Mouse (Mus musculus) intestine, postnatal 0 days (tissue): ENCODE results near the gene Ccdc181. TPM values are rescaled to one million over a fixed set of nuclear protein-coding genes. Genes with fewer than 3 reads are reported as not detected.

Experiments used
- ATAC-seq: fragments of 200-750 bp; cut with Nextera tagmentation; 2 replicates; pipeline ENCODE4 v1.8.0; 2017; ENCODE audit warnings: mild to moderate bottlenecking, moderate TSS enrichment, moderate library complexity
- H3K27ac ChIP-seq: fragments of 300-500 bp; sonication (generic); 2 replicates; pipeline ENCODE4 v1.5.1; 2014; ENCODE audit warnings: mild to moderate bottlenecking, low read depth, low read length, moderate library complexity
- H3K27me3 ChIP-seq: fragments of 300-500 bp; sonication (generic); replicated peaks from 2 replicates; pipeline ENCODE4 v1.6.1; 2014; ENCODE audit warnings: low read length, mixed read lengths; ENCODE audit not compliant: control insufficient read depth, insufficient read depth
- H3K36me3 ChIP-seq: fragments of 300-500 bp; sonication (generic); 2 replicates; pipeline ENCODE4 v1.6.1; 2014; ENCODE audit warnings: mild to moderate bottlenecking, moderate library complexity; ENCODE audit not compliant: control insufficient read depth, insufficient read depth
- H3K4me1 ChIP-seq: fragments of 300-500 bp; sonication (generic); replicated peaks from 2 replicates; pipeline ENCODE4 v1.6.1; 2014; ENCODE audit warnings: antibody characterized with exemption, low read length, mixed read lengths; ENCODE audit not compliant: control insufficient read depth, insufficient read depth
- H3K4me2 ChIP-seq: fragments of 300-500 bp; sonication (generic); replicated peaks from 2 replicates; pipeline ENCODE4 v1.6.1; 2014; ENCODE audit warnings: low read depth, mild to moderate bottlenecking, moderate library complexity
- H3K4me3 ChIP-seq: fragments of 300-500 bp; sonication (generic); 2 replicates; pipeline ENCODE4 v1.5.1; 2014; ENCODE audit warnings: low read depth, low read length
- H3K9ac ChIP-seq: fragments of 300-500 bp; sonication (generic); 2 replicates; pipeline ENCODE4 v1.6.1; 2014; ENCODE audit warnings: mild to moderate bottlenecking, low read depth, low read length
- H3K9me3 ChIP-seq: fragments of 300-500 bp; sonication (generic); 2 replicates; pipeline ENCODE4 v1.6.1; 2016; ENCODE audit warnings: mixed run types; ENCODE audit not compliant: control insufficient read depth
- CTCF ChIP-seq: sonication (generic); IDR thresholded peaks from 2 replicates; pipeline ENCODE4 v1.5.1; 2016; ENCODE audit warnings: low read depth, mild to moderate bottlenecking, control low read depth, antibody characterized with exemption, moderate library complexity
- WGBS: fragments of 180-500 bp; shearing (Covaris S2); extraction: QIAGEN DNeasy Blood & Tissue Kit; methylation state at CpG from one replicate; pipeline ENCODE4 v1.1.7; 2014; 5-methylcytosine and 5-hydroxymethylcytosine counted together
- polyA plus RNA-seq: library from polyadenylated mRNA; unstranded; fragments of >200 nt; fragmentation: Nextera tagmentation; extraction: Ambion mirVana; gene quantifications from 2 replicates; pipeline ENCODE4 v1.2.1, GENCODE M21; 2015

The Ccdc181 gene
- polyA plus RNA-seq, 1 experiment from 2014 or later: 5.2 TPM

DNA sequence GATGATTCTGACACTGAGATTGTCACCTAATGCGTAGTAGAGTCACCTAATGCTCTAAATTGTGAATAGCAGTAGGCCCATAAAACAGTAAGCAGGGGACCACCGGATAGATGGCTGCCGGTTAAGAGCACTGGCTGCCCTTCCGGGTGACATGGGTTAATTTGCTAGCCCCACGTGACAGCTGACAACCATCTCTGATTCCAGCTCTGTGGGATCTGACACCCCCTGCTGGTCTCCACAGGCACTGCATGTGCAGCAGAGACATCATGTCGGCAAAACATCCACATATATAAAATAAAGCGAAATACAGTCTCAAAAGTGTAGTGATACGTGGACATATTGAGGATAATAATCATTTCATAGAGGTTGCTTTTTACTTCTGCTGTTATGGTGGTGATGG is 39.9 kb downstream of the Ccdc181 start:
- Histone ChIP-seq H3K4me2 (no peak overlapping the region), H3K36me3 (peaks cover 7% of the 10 kb centered on the region; the same call in 1 of the 2 replicates), H3K9me3 (no peaks in the 10 kb centered on the region), H3K4me1 (no peaks in the 10 kb centered on the region), H3K27ac (no peak overlapping the region), H3K4me3 (no peak overlapping the region), H3K9ac (no peak overlapping the region), H3K27me3 (no peaks in the 10 kb centered on the region)
- no peak for ATAC-seq
- WGBS: 78% methylated on average over 8 of the region's 8 CpGs
- peak; percentile 78 for TF ChIP-seq CTCF

GRCm38 (mm10) chr1:164316697-164317096 is 41.3 kb downstream of the Ccdc181 start:
- H3K4me2 ChIP-seq: no peak overlapping the region
- peak; percentile 99 for TF ChIP-seq CTCF
- H3K36me3 ChIP-seq: 0 out of 2 replicates have a peak, but pooled peaks cover 5% of the 10 kb centered on the region
- no peaks in the 10 kb centered on the region for H3K9me3 ChIP-seq
- H3K27ac ChIP-seq: no peak overlapping the region
- H3K4me3 ChIP-seq: no peak overlapping the region
- no peak for ATAC-seq
- no peak overlapping the region for H3K9ac ChIP-seq
- no peaks in the 10 kb centered on the region; the same call in 1 of the 2 replicates for H3K4me1 ChIP-seq
- no peaks in the 10 kb centered on the region for H3K27me3 ChIP-seq
- WGBS: 21% methylated on average over 3 of the region's 3 CpGs

DNA sequence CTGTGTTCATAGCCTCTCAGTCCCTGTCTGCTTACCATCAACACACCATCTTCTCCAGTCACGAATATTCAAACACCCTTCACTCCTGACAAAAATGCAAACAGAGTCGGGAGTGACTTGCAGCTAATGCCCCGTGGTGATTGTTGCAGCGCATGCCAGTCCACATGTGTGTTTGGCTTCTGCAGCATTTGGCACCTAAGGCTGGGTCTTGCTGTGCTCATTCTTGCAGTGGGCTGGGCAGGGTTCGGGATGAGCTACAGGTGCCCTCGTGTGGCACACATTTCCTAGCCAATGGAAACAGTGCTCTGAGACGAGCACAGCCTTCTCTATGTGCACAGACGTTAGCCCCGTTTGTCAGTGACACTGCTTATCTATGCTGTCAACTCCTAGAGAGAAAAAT is 41.9 kb downstream of the Ccdc181 start:
- H3K4me1 ChIP-seq: no peaks in the 10 kb centered on the region; the same call in 1 of the 2 replicates
- H3K9me3 ChIP-seq: no peaks in the 10 kb centered on the region
- ATAC-seq: no peak
- TF ChIP-seq CTCF: no peak
- no peak overlapping the region for H3K9ac ChIP-seq
- 0 out of 2 replicates have a peak, but pooled peaks cover 5% of the 10 kb centered on the region for H3K36me3 ChIP-seq
- WGBS: 66% methylated on average over 9 of the region's 9 CpGs
- no peaks in the 10 kb centered on the region for H3K27me3 ChIP-seq
- no peak overlapping the region for H3K4me2 ChIP-seq
- H3K27ac ChIP-seq: no peak overlapping the region
- no peak overlapping the region for H3K4me3 ChIP-seq

GRCm38 (mm10) chr1:164318474-164318873 is 43.1 kb downstream of the Ccdc181 start:
- Histone ChIP-seq H3K36me3 (0 out of 2 replicates have a peak, but pooled peaks cover 5% of the 10 kb centered on the region), H3K9ac (no peak overlapping the region), H3K4me3 (no peak overlapping the region), H3K4me1 (no peaks in the 10 kb centered on the region; the same call in 1 of the 2 replicates), H3K4me2 (peak overlapping the region; percentile 6; the same call in 1 of the 2 replicates), H3K27ac (no peak overlapping the region), H3K9me3 (no peaks in the 10 kb centered on the region), H3K27me3 (no peaks in the 10 kb centered on the region)
- TF ChIP-seq CTCF: no peak
- WGBS: 47% methylated on average over 5 of the region's 5 CpGs
- ATAC-seq: peak; percentile 58

GRCm38 (mm10) chr1:164319542-164320140 is 44.3 kb downstream of the Ccdc181 start:
- H3K4me3 ChIP-seq: no peak overlapping the region
- no peaks in the 10 kb centered on the region for H3K9me3 ChIP-seq
- 56% methylated on average over 14 of the region's 14 CpGs for WGBS
- no peaks in the 10 kb centered on the region for H3K27me3 ChIP-seq
- H3K4me1 ChIP-seq: no peaks in the 10 kb centered on the region; the same call in 1 of the 2 replicates
- H3K27ac ChIP-seq: no peak overlapping the region
- no peak for ATAC-seq
- no peak for TF ChIP-seq CTCF
- H3K4me2 ChIP-seq: 0 out of 2 replicates have a peak overlapping the region, but pooled peaks have one; percentile 6
- no peaks in the 10 kb centered on the region for H3K36me3 ChIP-seq
- no peak overlapping the region for H3K9ac ChIP-seq

- no peak for TF ChIP-seq CTCF
- Histone ChIP-seq H3K4me2 (no peak overlapping the region), H3K27me3 (no peaks in the 10 kb centered on the region), H3K4me1 (no peaks in the 10 kb centered on the region; the same call in 1 of the 2 replicates), H3K27ac (peak overlapping the region; percentile 10; the same call in 1 of the 2 replicates), H3K4me3 (no peak overlapping the region), H3K9ac (no peak overlapping the region), H3K9me3 (no peaks in the 10 kb centered on the region), H3K36me3 (no peaks in the 10 kb centered on the region)
- no peak for ATAC-seq
- WGBS: 51% methylated on average over 5 of the region's 5 CpGs
These were observed 45.3 kb downstream of the Ccdc181 start for GRCm38 (mm10) chr1:164320731-164321130.
